8 mouse cellular contexts compared by ENCODE assay signal in genomic region chr7:113368746-113369619, GRCm38 (mm10). TPM values are rescaled to one million over a fixed set of nuclear protein-coding genes. Genes with fewer than 3 reads are reported as not detected.
DNase-seq lines count a peak whose midpoint lies in the region; ATAC-seq lines count a peak whose summit lies in the region.

Btbd10 (minus strand) TSS chr7:113369392.

- peak within 1 kb of the TSS; percentile 92 for H3K4me2 ChIP-seq in heart, embryonic 13.5 days
- H3K4me2 ChIP-seq in liver, embryonic 12.5 days: peak within 1 kb of the TSS; percentile 97
- H3K4me2 ChIP-seq in stomach, embryonic 15.5 days: peak within 1 kb of the TSS; percentile 95

- peak; percentile 99 for DNase-seq in CD4-positive, CD25-positive, alpha-beta regulatory T cell, adult 2 months (ENCODE audit: low read depth, low spot score)
- DNase-seq in fat pad, adult 2 months (ENCODE audit: extremely low read depth, low read depth, low spot score): peak; percentile 55
- DNase-seq in kidney, postnatal 10 days: peak; percentile 99
- peak; percentile 95 to 97 for DNase-seq in natural killer cell, adult 2 months (ENCODE audit: low spot score in 2 of 2)

- peak within 1 kb of the TSS; percentile 90 for H3K4me3 ChIP-seq in brown adipose tissue, adult 24 weeks (ENCODE audit: insufficient read depth, low read depth, low read length)
- H3K4me3 ChIP-seq in heart, embryonic 13.5 days: peak within 1 kb of the TSS; percentile 96
- peak within 1 kb of the TSS; percentile 89 for H3K4me3 ChIP-seq in liver, embryonic 12.5 days
- H3K4me3 ChIP-seq in stomach, embryonic 15.5 days (replicated peaks): peak within 1 kb of the TSS; percentile 92

- H3K27me3 ChIP-seq in heart, embryonic 13.5 days (replicated peaks): no peaks in the 10 kb centered on the region
- no peaks in the 10 kb centered on the region for H3K27me3 ChIP-seq in liver, embryonic 12.5 days (replicated peaks)
- no peaks in the 10 kb centered on the region for H3K27me3 ChIP-seq in stomach, embryonic 15.5 days (replicated peaks)

- 0 out of 2 replicates have a peak, but pooled peaks cover 4% of the 10 kb centered on the region for H3K4me1 ChIP-seq in brown adipose tissue, adult 24 weeks (ENCODE audit: control insufficient read depth, insufficient read depth, insufficient read length, low read length)
- H3K4me1 ChIP-seq in heart, embryonic 13.5 days: peaks cover 18% of the 10 kb centered on the region
- H3K4me1 ChIP-seq in liver, embryonic 12.5 days: peaks cover 22% of the 10 kb centered on the region
- H3K4me1 ChIP-seq in stomach, embryonic 15.5 days: 0 out of 2 replicates have a peak, but pooled peaks cover 3% of the 10 kb centered on the region

- H3K27ac ChIP-seq in brown adipose tissue, adult 24 weeks (replicated peaks; ENCODE audit: low read depth, low read length): peak within 1 kb of the TSS; percentile 62
- H3K27ac ChIP-seq in heart, embryonic 13.5 days (replicated peaks): peak within 1 kb of the TSS; percentile 88
- peak within 1 kb of the TSS; percentile 92 for H3K27ac ChIP-seq in liver, embryonic 12.5 days
- peak within 1 kb of the TSS; percentile 88 for H3K27ac ChIP-seq in stomach, embryonic 15.5 days

- under 1% methylated on average over 64 of the region's 64 CpGs for WGBS in heart, embryonic 13.5 days
- under 1% methylated on average over 64 of the region's 64 CpGs for WGBS in liver, embryonic 12.5 days (ENCODE audit: insufficient replicate concordance)
- under 1% methylated on average over 63 of the region's 64 CpGs for WGBS in stomach, embryonic 15.5 days

- H3K9ac ChIP-seq in heart, embryonic 13.5 days: peak within 1 kb of the TSS; percentile 94
- peak within 1 kb of the TSS; percentile 93 for H3K9ac ChIP-seq in liver, embryonic 12.5 days
- H3K9ac ChIP-seq in stomach, embryonic 15.5 days: peak within 1 kb of the TSS; percentile 80

- peak; percentile 99 for ATAC-seq in heart, embryonic 13.5 days (ENCODE audit: extremely low read depth, insufficient number of reproducible peaks, low FRiP score, low TSS enrichment)
- peak; percentile 96 for ATAC-seq in liver, embryonic 12.5 days
- ATAC-seq in stomach, embryonic 15.5 days (ENCODE audit: insufficient read depth, low FRiP score, low read depth): peak; percentile 99

- no peaks in the 10 kb centered on the region for H3K9me3 ChIP-seq in heart, embryonic 13.5 days
- no peaks in the 10 kb centered on the region for H3K9me3 ChIP-seq in liver, embryonic 12.5 days (replicated peaks)
- H3K9me3 ChIP-seq in stomach, embryonic 15.5 days: no peaks in the 10 kb centered on the region

- peaks cover 3% of the 10 kb centered on the region; the same call in 1 of the 2 replicates for H3K36me3 ChIP-seq in heart, embryonic 13.5 days
- H3K36me3 ChIP-seq in liver, embryonic 12.5 days: no peaks in the 10 kb centered on the region
- H3K36me3 ChIP-seq in stomach, embryonic 15.5 days: no peaks in the 10 kb centered on the region

RNA-seq across cellular contexts. Expression of gene Btbd10, which starts in this region (rescaled TPM):
- polyA plus RNA-seq in brown adipose tissue, adult 24 weeks (2012; ENCODE audit: insufficient read depth, insufficient read length, missing spikeins): 11.8 and 13.2 TPM in 2 replicates
- polyA plus RNA-seq in heart, embryonic 13.5 days (2015; fragmentation: Nextera tagmentation; extraction: Ambion mirVana): 21.8 and 23.7 TPM in 2 replicates
- polyA plus RNA-seq in liver, embryonic 12.5 days (2016; fragmentation: Nextera tagmentation; extraction: Ambion mirVana): 11.2 and 11.7 TPM in 2 replicates
- polyA plus RNA-seq in stomach, embryonic 15.5 days (2015; fragmentation: Nextera tagmentation; extraction: Ambion mirVana): 18.9 and 22.3 TPM in 2 replicates

Comparison
In these comparisons a context has a peak if more than half of its experiments do, and no peak if none do; other contexts are left out.
1. Peak in every context shown above with its lines: DNase-seq, ATAC-seq, H3K4me3 ChIP-seq and H3K27ac ChIP-seq.